Mouse (Mus musculus) megakaryocyte, embryonic 14.5 days (primary cell): ENCODE measurements around the gene Lrrc25. TPM values are rescaled to one million over a fixed set of nuclear protein-coding genes. Genes with fewer than 3 reads are reported as not detected.

Experiments
- H3K27me3 ChIP-seq: replicated peaks from 2 replicates; pipeline ENCODE3; 2012; ENCODE audit warnings: inconsistent platforms
- H3K36me3 ChIP-seq: replicated peaks from 2 replicates; pipeline ENCODE3; 2012; ENCODE audit warnings: low read length, inconsistent platforms, mixed read lengths
- H3K4me1 ChIP-seq: 2 replicates; pipeline ENCODE4 v1.6.1; 2012; ENCODE audit warnings: inconsistent platforms
- H3K4me3 ChIP-seq: replicated peaks from 2 replicates; pipeline ENCODE3; 2012; ENCODE audit warnings: moderate library complexity, mild to moderate bottlenecking, inconsistent platforms
- H3K9me3 ChIP-seq: 2 replicates; pipeline ENCODE4 v1.6.1; 2012; ENCODE audit warnings: inconsistent platforms
- FLI1 ChIP-seq: IDR thresholded peaks from 2 replicates; pipeline ENCODE4 v1.6.1; 2012; ENCODE audit warnings: low read length, inconsistent platforms, mixed read lengths
- GATA1 ChIP-seq: IDR thresholded peaks from 3 replicates; pipeline ENCODE4 v1.6.1; 2012; ENCODE audit warnings: mixed read lengths, low read length, inconsistent platforms, borderline replicate concordance
- polyA plus RNA-seq: library from polyadenylated mRNA; stranded (reverse); fragments of >175 nt; gene quantifications from 2 replicates; pipeline ENCODE4 v1.2.3, GENCODE M21; 2012; ENCODE audit warnings: low replicate concordance; ENCODE audit not compliant: insufficient read depth

Gene Lrrc25
- polyA plus RNA-seq, 1 experiment, result 34.7 TPM

DNA sequence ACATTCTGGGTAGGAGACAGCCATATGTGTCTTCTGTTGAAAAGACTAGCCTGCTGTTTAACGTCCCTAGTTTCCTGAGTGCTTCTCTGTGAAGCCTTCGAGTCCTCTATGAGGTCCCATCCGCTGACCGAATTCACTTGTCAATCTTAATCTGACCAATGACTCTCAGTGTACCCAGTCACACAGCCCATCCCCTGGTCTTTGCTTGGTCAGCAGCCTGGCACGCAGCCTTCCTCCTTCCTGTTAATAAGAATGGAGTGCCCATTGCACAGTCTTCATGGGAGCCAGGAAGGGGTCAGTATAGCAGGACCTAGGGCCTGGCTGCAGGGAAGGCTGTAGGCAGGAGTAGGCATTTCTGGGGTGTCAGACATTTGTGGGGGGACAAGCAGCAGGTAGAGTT lies 1.5 kb upstream of the Lrrc25 start:
- no peaks in the 10 kb centered on the region for H3K9me3 ChIP-seq
- peaks cover 87% of the 10 kb centered on the region for H3K4me1 ChIP-seq
- H3K4me3 ChIP-seq, result peak overlapping the region; percentile 43
- H3K36me3 ChIP-seq, result no peaks in the 10 kb centered on the region
- TF ChIP-seq GATA1 (no peak), FLI1 (no peak)
- H3K27me3 ChIP-seq, result no peaks in the 10 kb centered on the region

DNA sequence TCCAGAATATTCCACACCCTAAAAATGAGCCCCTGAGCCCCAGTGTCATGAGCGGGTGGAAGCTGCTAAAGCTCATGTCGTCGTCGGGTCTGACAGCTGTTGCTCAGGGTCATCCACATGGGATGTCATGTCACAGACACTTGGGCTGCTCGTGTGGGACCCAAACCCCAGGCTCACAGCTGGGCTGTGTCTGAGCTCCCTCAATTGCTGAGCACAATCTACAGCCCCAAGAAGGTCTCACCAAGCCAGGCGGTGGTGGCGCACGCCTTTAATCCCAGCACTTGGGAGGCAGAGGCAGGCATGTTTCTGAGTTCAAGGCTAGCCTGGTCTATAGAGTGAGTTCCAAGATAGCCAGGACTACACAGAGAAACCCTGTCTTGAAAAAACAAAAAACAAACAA lies 674 bp upstream of the Lrrc25 start:
- Histone ChIP-seq H3K36me3 (no peaks in the 10 kb centered on the region), H3K4me3 (peak overlapping the region; percentile 10), H3K4me1 (peaks cover 87% of the 10 kb centered on the region), H3K9me3 (no peaks in the 10 kb centered on the region), H3K27me3 (no peaks in the 10 kb centered on the region)
- TF ChIP-seq FLI1, result no peak
- no peak for TF ChIP-seq GATA1

DNA sequence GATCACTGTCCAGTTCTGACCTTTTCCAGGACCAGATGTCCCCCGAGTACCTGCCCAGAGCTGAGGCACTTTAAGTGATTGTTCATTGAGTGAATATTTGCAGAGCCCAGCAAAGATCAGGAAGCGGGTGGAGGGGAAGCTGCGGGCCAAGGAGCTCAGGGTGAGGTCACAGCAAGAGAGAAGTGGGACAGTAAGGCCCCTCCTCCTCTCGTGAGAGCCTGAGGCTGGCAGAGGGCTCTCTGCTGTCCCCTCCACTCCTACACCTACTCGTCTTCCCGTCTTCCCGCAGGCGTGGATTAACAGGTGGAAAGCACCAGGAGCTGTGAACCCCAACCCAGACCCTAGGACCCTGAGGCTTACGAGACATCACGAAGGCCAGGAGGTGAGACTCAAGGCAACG lies 690 bp downstream of the Lrrc25 start:
- Histone ChIP-seq H3K36me3 (no peaks in the 10 kb centered on the region), H3K27me3 (no peaks in the 10 kb centered on the region), H3K4me3 (peak overlapping the region; percentile 86), H3K9me3 (no peaks in the 10 kb centered on the region), H3K4me1 (peaks cover 85% of the 10 kb centered on the region)
- TF ChIP-seq FLI1 (no peak), GATA1 (no peak)

DNA sequence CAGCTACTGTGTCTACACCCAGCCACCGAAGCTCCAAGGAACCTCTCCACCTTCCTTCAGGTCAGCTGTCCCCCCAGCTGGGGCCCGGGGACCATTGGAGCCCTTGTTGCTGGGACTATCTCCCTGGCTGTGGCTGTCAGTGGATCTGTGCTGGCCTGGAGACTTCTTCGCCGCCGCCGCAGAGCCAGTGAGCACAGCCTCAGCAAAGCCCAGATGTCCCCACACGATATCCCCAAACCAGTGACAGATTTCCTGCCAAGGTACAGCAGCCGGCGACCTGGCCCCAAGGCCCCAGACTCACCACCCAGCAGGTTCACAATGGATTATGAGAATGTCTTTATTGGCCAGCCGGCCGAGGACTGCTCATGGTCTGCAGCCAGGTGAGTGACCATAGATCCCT lies 2.0 kb downstream of the Lrrc25 start:
- TF ChIP-seq GATA1, result no peak
- TF ChIP-seq FLI1, result no peak
- no peaks in the 10 kb centered on the region for H3K36me3 ChIP-seq
- H3K4me3 ChIP-seq, result peak overlapping the region; percentile 88
- H3K4me1 ChIP-seq, result peaks cover 91% of the 10 kb centered on the region
- H3K27me3 ChIP-seq, result no peaks in the 10 kb centered on the region
- no peaks in the 10 kb centered on the region for H3K9me3 ChIP-seq

DNA sequence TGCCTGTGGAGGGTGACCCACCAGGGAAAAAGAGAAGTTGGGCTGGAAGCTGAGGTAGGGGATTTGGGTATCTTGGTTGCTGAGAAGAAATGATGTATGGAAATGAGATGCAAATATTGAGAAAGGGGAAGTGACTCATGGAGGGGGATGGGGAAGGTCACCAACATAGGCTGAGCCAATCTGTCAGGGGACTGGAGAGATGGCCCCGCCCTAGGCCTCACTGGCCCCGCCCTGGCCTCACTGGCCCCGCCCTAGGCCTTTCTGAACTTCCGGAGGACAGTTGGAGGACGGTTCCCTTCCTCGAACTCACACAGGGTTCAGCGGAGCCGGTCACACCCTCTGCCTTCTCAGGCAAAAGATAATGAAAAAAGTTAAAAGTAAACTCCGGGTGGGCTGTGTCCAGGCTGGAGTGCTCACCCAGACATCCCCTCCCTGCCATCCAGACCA lies 3.0 kb downstream of the Lrrc25 start:
- Histone ChIP-seq H3K4me1 (peaks cover 85% of the 10 kb centered on the region), H3K4me3 (peak overlapping the region; percentile 88), H3K27me3 (no peaks in the 10 kb centered on the region), H3K36me3 (no peaks in the 10 kb centered on the region), H3K9me3 (no peaks in the 10 kb centered on the region)
- TF ChIP-seq GATA1, result no peak
- no peak for TF ChIP-seq FLI1

- TF ChIP-seq GATA1 (no peak), FLI1 (no peak)
These were observed 6.3 kb downstream of the Lrrc25 start for GRCm38 (mm10) chr8:70622220-70622619.

DNA sequence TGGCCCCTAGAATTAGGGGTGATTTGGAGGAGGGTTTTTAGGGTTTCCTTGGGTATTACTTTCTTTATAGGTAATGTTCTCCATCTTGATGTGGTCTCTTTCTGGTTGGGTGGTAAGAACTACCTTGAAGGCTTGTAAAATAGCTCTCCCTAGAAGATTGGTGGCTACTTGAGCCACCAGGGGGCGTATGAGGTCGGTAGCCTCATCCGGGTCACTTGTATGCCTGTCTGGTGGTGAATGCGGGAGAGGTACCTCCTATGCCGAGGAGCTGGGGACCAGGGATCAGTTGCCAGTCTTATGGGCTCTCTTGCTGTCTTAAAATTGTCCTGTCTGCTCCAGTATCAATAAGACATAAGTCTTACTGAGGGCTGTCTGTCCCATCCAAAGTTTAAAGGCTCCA lies 9.1 kb downstream of the Lrrc25 start:
- Histone ChIP-seq H3K27me3 (no peaks in the 10 kb centered on the region), H3K4me1 (peaks cover 46% of the 10 kb centered on the region), H3K36me3 (no peaks in the 10 kb centered on the region), H3K9me3 (peaks cover 4% of the 10 kb centered on the region; the same call in 1 of the 2 replicates), H3K4me3 (no peak overlapping the region)
- no peak for TF ChIP-seq FLI1
- no peak for TF ChIP-seq GATA1

More at GRCm38 (mm10) chr8:70622220-70622619, 6.3 kb downstream of the Lrrc25 start:
- H3K4me3 ChIP-seq, result no peak overlapping the region
- H3K36me3 ChIP-seq, result no peaks in the 10 kb centered on the region
- H3K4me1 ChIP-seq, result peaks cover 54% of the 10 kb centered on the region
- H3K27me3 ChIP-seq, result no peaks in the 10 kb centered on the region
- peaks cover 4% of the 10 kb centered on the region; the same call in 1 of the 2 replicates for H3K9me3 ChIP-seq

GRCm38 (mm10) chr8:70627041-70627440 lies 11.1 kb downstream of the Lrrc25 start:
- peaks cover 4% of the 10 kb centered on the region; the same call in 1 of the 2 replicates for H3K9me3 ChIP-seq
- H3K4me3 ChIP-seq, result no peak overlapping the region
- H3K4me1 ChIP-seq, result peaks cover 51% of the 10 kb centered on the region
- H3K27me3 ChIP-seq, result no peaks in the 10 kb centered on the region
- TF ChIP-seq GATA1 (no peak), FLI1 (no peak)
- H3K36me3 ChIP-seq, result no peaks in the 10 kb centered on the region

DNA sequence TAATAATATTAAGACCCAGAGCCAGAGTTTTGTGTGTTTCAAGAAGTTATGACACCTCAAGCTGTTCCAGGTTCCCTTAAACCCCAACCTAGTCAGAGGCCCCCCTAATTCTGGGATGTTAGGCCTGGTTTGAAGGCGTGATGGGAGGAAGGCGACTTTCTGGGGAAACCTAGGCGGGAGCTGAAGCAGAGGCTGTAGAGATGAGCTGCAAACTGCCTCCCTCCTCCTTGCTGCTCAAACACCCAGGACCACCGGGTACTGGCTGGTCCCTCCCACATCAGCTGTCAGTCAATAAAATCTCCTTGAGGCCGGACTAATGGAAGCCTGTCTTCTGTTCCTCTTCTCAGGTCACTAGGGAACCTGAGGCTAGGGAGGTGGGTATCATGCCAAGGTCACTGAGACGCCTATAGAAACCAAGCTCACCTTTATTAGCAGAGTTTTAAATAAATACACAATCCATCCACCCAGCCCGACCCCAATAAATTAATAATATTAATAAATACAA lies 13.1 kb downstream of the Lrrc25 start:
- Histone ChIP-seq H3K4me3 (peak overlapping the region; percentile 96), H3K36me3 (no peaks in the 10 kb centered on the region), H3K9me3 (peaks cover 4% of the 10 kb centered on the region; the same call in 1 of the 2 replicates), H3K27me3 (no peaks in the 10 kb centered on the region), H3K4me1 (peaks cover 55% of the 10 kb centered on the region)
- TF ChIP-seq FLI1, result no peak
- TF ChIP-seq GATA1, result no peak

DNA sequence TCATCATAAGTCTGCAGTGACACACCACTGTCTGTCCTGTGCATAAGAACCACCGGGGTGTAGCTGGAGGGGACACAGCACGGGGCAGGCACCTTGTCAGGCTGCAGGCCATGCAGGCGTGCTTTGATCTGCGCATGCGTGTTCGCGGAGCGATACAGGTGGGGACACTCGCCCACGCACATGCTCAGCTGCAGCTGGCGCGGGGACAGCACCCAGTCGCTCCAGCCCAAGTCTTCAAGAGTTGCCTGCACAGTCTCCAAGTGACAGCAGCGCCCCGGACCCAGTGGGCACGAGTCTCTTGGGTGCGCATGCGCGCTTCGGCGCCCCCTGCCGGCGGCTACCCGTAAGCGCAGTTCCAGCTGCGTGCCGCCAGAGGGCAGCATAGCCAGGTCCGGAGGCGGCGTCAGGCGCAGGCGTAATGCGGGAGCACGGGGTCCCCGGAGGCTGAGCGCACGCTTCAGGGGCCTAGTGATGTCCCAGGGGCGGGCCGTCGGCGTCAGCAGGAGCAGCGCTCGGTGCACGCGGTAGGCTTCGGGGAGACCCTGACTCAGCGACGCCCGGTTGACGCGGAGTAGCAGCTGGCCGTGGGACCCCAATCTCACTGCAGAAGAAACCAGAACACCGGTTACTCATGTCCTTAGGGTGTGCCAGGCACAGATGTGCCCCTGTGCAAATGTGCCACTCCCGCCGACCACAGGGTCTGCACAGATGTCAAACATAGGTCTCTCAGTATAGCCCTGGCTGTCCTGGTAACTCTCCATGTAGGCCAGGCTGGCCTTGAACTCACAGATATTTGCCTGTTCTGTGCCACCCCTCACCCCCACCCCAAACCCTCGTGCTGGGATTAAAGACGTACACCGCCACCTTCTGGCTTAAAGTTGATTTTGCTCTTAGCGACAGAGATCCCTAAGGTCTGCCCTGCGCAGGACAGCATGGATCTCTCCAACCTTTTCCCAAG lies 13.9 kb downstream of the Lrrc25 start:
- Histone ChIP-seq H3K36me3 (no peaks in the 10 kb centered on the region), H3K9me3 (0 out of 2 replicates have a peak, but pooled peaks cover under 1% of the 10 kb centered on the region), H3K27me3 (no peaks in the 10 kb centered on the region), H3K4me3 (peak overlapping the region; percentile 96), H3K4me1 (peaks cover 63% of the 10 kb centered on the region)
- TF ChIP-seq GATA1, result no peak
